Mouse (Mus musculus): ENCODE data around the gene Mtrr. TPM values are rescaled to one million over a fixed set of nuclear protein-coding genes. Genes with fewer than 3 reads are reported as not detected.

Gene Mtrr
- 20.8 and 22.5 TPM in 2 replicates for polyA plus RNA-seq (2016; fragmentation: Nextera tagmentation; extraction: Ambion mirVana)

GRCm38 (mm10) chr13:68581747-68582516 lies at the start of gene Mtrr, which contains the start of gene Fastkd3:
Gene Mtrr (minus strand): TSS chr13:68582149.
Gene Fastkd3 (plus strand): TSS chr13:68582234.
- peaks cover 20% of the 10 kb centered on the region for H3K4me1 ChIP-seq
- no peaks in the 10 kb centered on the region for H3K27me3 ChIP-seq (ENCODE audit: low read depth, poor library complexity, severe bottlenecking)
- H3K4me3 ChIP-seq, result peak within 1 kb of the TSS; percentile 80
- peak within 1 kb of the TSS; percentile 90 for H3K27ac ChIP-seq (replicated peaks)
- H3K9me3 ChIP-seq (replicated peaks), result no peaks in the 10 kb centered on the region
- peak; percentile 99 for DNase-seq (ENCODE audit: low spot score)
- peaks cover 64% of the 10 kb centered on the region for H3K36me3 ChIP-seq
- WGBS, result under 1% methylated on average over 81 of the region's 81 CpGs

GRCm38 (mm10) chr13:68627041-68627440 lies 45.1 kb upstream of the Mtrr start:
- Histone ChIP-seq H3K36me3 (no peaks in the 10 kb centered on the region), H3K4me1 (no peaks in the 10 kb centered on the region), H3K27ac (replicated peaks) (no peak overlapping the region), H3K9me3 (replicated peaks) (no peaks in the 10 kb centered on the region), H3K27me3 (ENCODE audit: low read depth, poor library complexity, severe bottlenecking) (no peaks in the 10 kb centered on the region), H3K4me3 (no peak overlapping the region)
- DNase-seq (ENCODE audit: low spot score), result no peak
- WGBS, result 82% methylated on average over 3 of the region's 3 CpGs

GRCm38 (mm10) chr13:68622792-68623191 lies 40.8 kb upstream of the Mtrr start:
- Histone ChIP-seq H3K4me3 (no peak overlapping the region), H3K9me3 (replicated peaks) (no peaks in the 10 kb centered on the region), H3K4me1 (no peaks in the 10 kb centered on the region), H3K27me3 (ENCODE audit: low read depth, poor library complexity, severe bottlenecking) (no peaks in the 10 kb centered on the region), H3K27ac (replicated peaks) (no peak overlapping the region), H3K36me3 (no peaks in the 10 kb centered on the region)
- no peak for DNase-seq (ENCODE audit: low spot score)
- WGBS, result 72% methylated on average over 6 of the region's 6 CpGs

GRCm38 (mm10) chr13:68607652-68608405 lies 25.9 kb upstream of the Mtrr start:
- 60% methylated on average over 21 of the region's 21 CpGs for WGBS

GRCm38 (mm10) chr13:68605689-68606126 lies 23.8 kb upstream of the Mtrr start:
- peak overlapping the region; percentile 42 for H3K4me3 ChIP-seq
- H3K9me3 ChIP-seq (replicated peaks), result no peaks in the 10 kb centered on the region
- peaks cover 12% of the 10 kb centered on the region for H3K4me1 ChIP-seq
- peak; percentile 65 for DNase-seq (ENCODE audit: low spot score)
- H3K36me3 ChIP-seq, result no peaks in the 10 kb centered on the region
- WGBS, result 6% methylated on average over 10 of the region's 11 CpGs
- no peak overlapping the region for H3K27ac ChIP-seq (replicated peaks)
- peaks cover 22% of the 10 kb centered on the region for H3K27me3 ChIP-seq (ENCODE audit: low read depth, poor library complexity, severe bottlenecking)

More at GRCm38 (mm10) chr13:68607652-68608405, 25.9 kb upstream of the Mtrr start:
- Histone ChIP-seq H3K27ac (replicated peaks) (no peak overlapping the region), H3K4me1 (peaks cover 17% of the 10 kb centered on the region), H3K9me3 (replicated peaks) (no peaks in the 10 kb centered on the region), H3K4me3 (0 out of 2 replicates have a peak overlapping the region, but pooled peaks have one; percentile 4), H3K36me3 (no peaks in the 10 kb centered on the region), H3K27me3 (ENCODE audit: low read depth, poor library complexity, severe bottlenecking) (peaks cover 26% of the 10 kb centered on the region)
- DNase-seq (ENCODE audit: low spot score), result no peak

GRCm38 (mm10) chr13:68603085-68603484 lies 21.1 kb upstream of the Mtrr start:
- DNase-seq (ENCODE audit: low spot score), result no peak
- H3K9me3 ChIP-seq (replicated peaks), result no peaks in the 10 kb centered on the region
- H3K4me3 ChIP-seq, result no peak overlapping the region
- H3K36me3 ChIP-seq, result no peaks in the 10 kb centered on the region
- no peak overlapping the region for H3K27ac ChIP-seq (replicated peaks)
- peaks cover 10% of the 10 kb centered on the region for H3K4me1 ChIP-seq
- H3K27me3 ChIP-seq (ENCODE audit: low read depth, poor library complexity, severe bottlenecking), result no peaks in the 10 kb centered on the region
- WGBS, result 81% methylated on average over 6 of the region's 6 CpGs

- Histone ChIP-seq H3K27ac (replicated peaks) (no peak overlapping the region), H3K4me3 (no peak overlapping the region), H3K9me3 (replicated peaks) (no peaks in the 10 kb centered on the region), H3K4me1 (peaks cover 13% of the 10 kb centered on the region), H3K36me3 (no peaks in the 10 kb centered on the region), H3K27me3 (ENCODE audit: low read depth, poor library complexity, severe bottlenecking) (no peaks in the 10 kb centered on the region)
- no peak for DNase-seq (ENCODE audit: low spot score)
- 29% methylated on average over 6 of the region's 6 CpGs for WGBS
Measured at GRCm38 (mm10) chr13:68601184-68601583, 19.2 kb upstream of the Mtrr start.

- no peaks in the 10 kb centered on the region for H3K27me3 ChIP-seq (ENCODE audit: low read depth, poor library complexity, severe bottlenecking)
- H3K27ac ChIP-seq (replicated peaks), result no peak overlapping the region
- no peaks in the 10 kb centered on the region for H3K9me3 ChIP-seq (replicated peaks)
- H3K4me1 ChIP-seq, result peaks cover 8% of the 10 kb centered on the region
- no peak for DNase-seq (ENCODE audit: low spot score)
- peaks cover 8% of the 10 kb centered on the region for H3K36me3 ChIP-seq
- no peak overlapping the region for H3K4me3 ChIP-seq
Measured at GRCm38 (mm10) chr13:68598953-68599352, 17.0 kb upstream of the Mtrr start.

- H3K9me3 ChIP-seq (replicated peaks), result peaks cover under 1% of the 10 kb centered on the region; the same call in 1 of the 2 replicates
- peaks cover 8% of the 10 kb centered on the region for H3K4me1 ChIP-seq
- H3K4me3 ChIP-seq, result peak overlapping the region; percentile 43
- DNase-seq (ENCODE audit: low spot score), result no peak
- H3K27ac ChIP-seq (replicated peaks), result no peak overlapping the region
- H3K36me3 ChIP-seq, result peaks cover 16% of the 10 kb centered on the region
- H3K27me3 ChIP-seq (ENCODE audit: low read depth, poor library complexity, severe bottlenecking), result no peaks in the 10 kb centered on the region
- WGBS, result 14% methylated on average over 13 of the region's 13 CpGs
Measured at GRCm38 (mm10) chr13:68597667-68598066, 15.7 kb upstream of the Mtrr start.

- peaks cover 5% of the 10 kb centered on the region; the same call in 1 of the 2 replicates for H3K9me3 ChIP-seq (replicated peaks)
- H3K36me3 ChIP-seq, result peaks cover 21% of the 10 kb centered on the region
- peaks cover 8% of the 10 kb centered on the region for H3K4me1 ChIP-seq
- no peaks in the 10 kb centered on the region for H3K27me3 ChIP-seq (ENCODE audit: low read depth, poor library complexity, severe bottlenecking)
- WGBS, result 9% methylated on average over 9 of the region's 10 CpGs
- H3K27ac ChIP-seq (replicated peaks), result no peak within 1 kb of the TSS
- H3K4me3 ChIP-seq, result peak within 1 kb of the TSS; percentile 43
- no peak for DNase-seq (ENCODE audit: low spot score)
Measured at GRCm38 (mm10) chr13:68597199-68597598, 15.2 kb upstream of the Mtrr start, which contains the start of gene 1700001L19Rik. Gene 1700001L19Rik (plus strand): TSS chr13:68597421.

- peaks cover 5% of the 10 kb centered on the region; the same call in 1 of the 2 replicates for H3K9me3 ChIP-seq (replicated peaks)
- no peak for DNase-seq (ENCODE audit: low spot score)
- no peak overlapping the region for H3K4me3 ChIP-seq
- H3K4me1 ChIP-seq, result peaks cover 8% of the 10 kb centered on the region
- H3K36me3 ChIP-seq, result peaks cover 55% of the 10 kb centered on the region
- 77% methylated on average over 1 of the region's 1 CpGs for WGBS
- no peak overlapping the region for H3K27ac ChIP-seq (replicated peaks)
- no peaks in the 10 kb centered on the region for H3K27me3 ChIP-seq (ENCODE audit: low read depth, poor library complexity, severe bottlenecking)
Measured at GRCm38 (mm10) chr13:68593797-68594196, 11.8 kb upstream of the Mtrr start.

- Histone ChIP-seq H3K4me1 (peaks cover 2% of the 10 kb centered on the region; the same call in 1 of the 2 replicates), H3K4me3 (no peak overlapping the region), H3K36me3 (peaks cover 100% of the 10 kb centered on the region), H3K27me3 (ENCODE audit: low read depth, poor library complexity, severe bottlenecking) (no peaks in the 10 kb centered on the region), H3K27ac (replicated peaks) (no peak overlapping the region), H3K9me3 (replicated peaks) (peaks cover 5% of the 10 kb centered on the region; the same call in 1 of the 2 replicates)
- DNase-seq (ENCODE audit: low spot score), result no peak
Measured at GRCm38 (mm10) chr13:68588352-68588751, 6.4 kb upstream of the Mtrr start.
